Mouse (Mus musculus) ovary, adult 2 months (tissue): Measurements from ENCODE around the gene Ninj2. TPM values are rescaled to one million over a fixed set of nuclear protein-coding genes. Genes with fewer than 3 reads are reported as not detected.

Experiments used
- polyA plus RNA-seq: library from polyadenylated mRNA; depleted of rRNA; stranded (reverse); fragments of >200 nt; gene quantifications from 2 replicates; pipeline ENCODE4 v1.2.3, GENCODE M21; 2012; rRNA removed

Ninj2 gene
- polyA plus RNA-seq, result 8.4 and 14.5 TPM in 2 replicates

GRCm38 (mm10) chr6:120093100-120093499 lies at the start of gene Ninj2:
Ninj2 (plus strand) TSS chr6:120093350.

Other genes with a start within 250 kb of the Ninj2 start
- gene Erc1, start 245.2 kb upstream of the Ninj2 start, polyA plus RNA-seq, result 11.4 and 13.1 TPM in 2 replicates
- 35.3 and 39.7 TPM in 2 replicates for gene Rad52, start 190.7 kb upstream of the Ninj2 start, polyA plus RNA-seq
- 102 and 123 TPM in 2 replicates for gene Wnk1, start 54.7 kb upstream of the Ninj2 start, polyA plus RNA-seq
- gene D330020A13Rik, start 201.0 kb downstream of the Ninj2 start, polyA plus RNA-seq, result 0.13 and 0.19 TPM in 2 replicates
- gene B4galnt3, start 201.2 kb downstream of the Ninj2 start, polyA plus RNA-seq, result 2.0 and 2.7 TPM in 2 replicates